Mouse (Mus musculus): ENCODE measurements around the gene Rars. TPM values are rescaled to one million over a fixed set of nuclear protein-coding genes. Genes with fewer than 3 reads are reported as not detected.
"Not testable (repeated sequence)": the region's sequence is repeated elsewhere in the genome, so short reads cannot be mapped to it uniquely, and the experiment has no call there.

Rars gene
- polyA plus RNA-seq, 1 experiment from 2014 or later: 111 TPM

DNA sequence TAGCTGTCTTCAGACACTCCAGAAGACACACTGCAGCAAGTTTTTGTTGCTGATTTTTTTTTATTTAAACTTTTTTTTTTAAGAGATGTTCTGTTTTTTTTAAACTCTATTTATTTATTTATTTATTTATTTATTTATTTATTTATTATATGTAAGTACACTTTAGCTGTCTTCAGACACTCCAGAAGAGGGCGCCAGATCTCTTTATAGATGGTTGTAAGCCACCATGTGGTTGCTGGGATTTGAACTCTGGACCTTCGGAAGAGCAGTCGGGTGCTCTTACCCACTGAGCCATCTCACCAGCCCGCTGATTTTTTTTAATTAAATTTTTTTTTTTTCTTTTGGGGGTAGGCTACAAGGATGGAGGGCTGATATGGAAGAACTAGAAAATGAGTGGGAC is 8.3 kb upstream of the Rars start:
- not testable (repeated sequence) for H3K27me3 ChIP-seq (ENCODE audit: control insufficient read depth, insufficient read depth, low read length); H3K9me3 ChIP-seq (ENCODE audit: control insufficient read depth, low read length); H3K4me2 ChIP-seq (ENCODE audit: low read depth, severe bottlenecking); H3K27ac ChIP-seq (replicated peaks; ENCODE audit: low read depth, low read length); H3K4me3 ChIP-seq (ENCODE audit: low read depth, low read length); H3K4me1 ChIP-seq (ENCODE audit: control insufficient read depth, insufficient read depth, low read length); DNase-seq (ENCODE audit: low spot score); H3K36me3 ChIP-seq (ENCODE audit: control insufficient read depth, insufficient read depth, low read length); H3K9ac ChIP-seq (ENCODE audit: low read length); ATAC-seq (ENCODE audit: insufficient number of reproducible peaks, low FRiP score, low TSS enrichment, low read depth)
- WGBS: 77% methylated on average over 4 of the region's 4 CpGs

DNA sequence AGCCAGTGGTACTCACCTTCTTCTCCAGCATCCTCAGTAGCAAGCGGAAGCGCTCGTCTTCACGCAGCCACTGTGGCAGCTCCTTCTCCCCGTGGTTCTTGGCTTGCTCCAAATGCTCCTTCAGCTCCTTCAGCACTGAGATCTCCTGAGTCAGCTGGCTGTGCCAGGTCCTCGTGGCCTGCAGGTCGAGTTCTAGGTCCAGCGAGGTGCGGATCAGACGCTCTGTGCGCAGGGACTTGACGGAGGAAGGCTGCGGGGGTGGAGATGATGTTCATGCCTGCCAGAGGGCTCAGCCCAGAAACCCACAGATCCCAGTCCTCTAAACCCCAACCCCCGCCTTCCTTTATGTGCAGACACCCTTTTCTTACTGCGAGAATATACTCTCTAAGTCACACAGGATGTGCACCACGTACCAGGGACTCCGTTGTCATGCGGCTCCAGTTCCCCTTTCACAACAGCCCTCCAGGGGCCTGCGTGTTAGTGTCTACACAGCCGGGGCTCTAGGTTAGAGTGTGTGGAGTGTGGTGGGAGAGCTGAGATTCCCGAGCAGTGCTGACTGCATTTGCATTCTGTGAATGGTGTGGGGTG is 7.5 kb upstream of the Rars start:
- no peak for ATAC-seq (ENCODE audit: insufficient number of reproducible peaks, low FRiP score, low TSS enrichment, low read depth)
- Histone ChIP-seq H3K9ac (ENCODE audit: low read length) (no peak overlapping the region), H3K27me3 (ENCODE audit: control insufficient read depth, insufficient read depth, low read length) (no peaks in the 10 kb centered on the region), H3K27ac (replicated peaks; ENCODE audit: low read depth, low read length) (no peak overlapping the region), H3K4me1 (ENCODE audit: control insufficient read depth, insufficient read depth, low read length) (no peaks in the 10 kb centered on the region), H3K4me3 (ENCODE audit: low read depth, low read length) (no peak overlapping the region), H3K4me2 (ENCODE audit: low read depth, severe bottlenecking) (no peak overlapping the region), H3K9me3 (ENCODE audit: control insufficient read depth, low read length) (no peaks in the 10 kb centered on the region), H3K36me3 (ENCODE audit: control insufficient read depth, insufficient read depth, low read length) (no peaks in the 10 kb centered on the region)
- 91% methylated on average over 21 of the region's 21 CpGs for WGBS
- DNase-seq (ENCODE audit: low spot score): no peak

DNA sequence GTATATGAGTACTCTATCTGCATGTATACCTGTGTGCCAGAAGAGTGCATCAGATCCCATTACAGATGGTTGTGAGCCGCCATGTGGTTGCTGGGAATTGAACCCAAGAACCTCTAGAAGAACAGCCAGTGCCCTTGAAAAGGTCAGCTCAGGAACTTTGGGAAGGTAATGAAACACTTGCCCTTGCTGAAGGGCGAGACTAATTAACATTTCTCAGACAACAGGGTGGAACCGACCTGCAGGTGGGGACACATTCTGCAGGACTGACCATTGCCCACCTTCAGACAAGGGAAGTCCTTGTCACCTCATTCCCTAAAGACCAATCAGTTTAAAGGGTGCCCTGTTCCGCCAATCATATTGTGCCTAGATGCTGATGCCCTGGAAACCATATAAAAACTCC is 6.5 kb upstream of the Rars start:
- H3K27ac ChIP-seq (replicated peaks; ENCODE audit: low read depth, low read length); ATAC-seq (ENCODE audit: insufficient number of reproducible peaks, low FRiP score, low TSS enrichment, low read depth); H3K9ac ChIP-seq (ENCODE audit: low read length); H3K4me3 ChIP-seq (ENCODE audit: low read depth, low read length); H3K4me1 ChIP-seq (ENCODE audit: control insufficient read depth, insufficient read depth, low read length); H3K27me3 ChIP-seq (ENCODE audit: control insufficient read depth, insufficient read depth, low read length); H3K4me2 ChIP-seq (ENCODE audit: low read depth, severe bottlenecking); DNase-seq (ENCODE audit: low spot score); H3K9me3 ChIP-seq (ENCODE audit: control insufficient read depth, low read length); H3K36me3 ChIP-seq (ENCODE audit: control insufficient read depth, insufficient read depth, low read length): not testable (repeated sequence)
- 87% methylated on average over 4 of the region's 4 CpGs for WGBS

DNA sequence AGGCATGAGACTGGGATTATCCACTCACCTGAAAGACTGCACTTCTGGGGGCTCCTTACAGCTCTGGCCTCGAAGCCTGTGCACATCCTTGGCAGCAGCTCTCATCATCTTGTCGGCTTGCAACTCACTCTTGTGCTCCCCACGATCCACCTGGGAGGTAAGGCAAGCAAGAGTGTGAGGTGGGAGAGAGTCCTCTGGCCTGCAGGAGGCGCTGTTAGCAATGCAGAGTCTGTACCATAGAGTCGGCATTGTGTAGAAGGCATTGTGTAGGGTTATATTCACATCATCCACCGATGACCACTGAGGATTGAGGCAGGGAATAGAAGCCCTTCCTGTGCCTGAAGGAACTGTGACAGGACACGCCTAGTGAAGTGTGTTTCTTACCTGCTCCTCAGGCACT is 6.0 kb upstream of the Rars start:
- Histone ChIP-seq H3K4me3 (ENCODE audit: low read depth, low read length) (no peak overlapping the region), H3K9me3 (ENCODE audit: control insufficient read depth, low read length) (no peaks in the 10 kb centered on the region), H3K4me1 (ENCODE audit: control insufficient read depth, insufficient read depth, low read length) (no peaks in the 10 kb centered on the region), H3K9ac (ENCODE audit: low read length) (no peak overlapping the region), H3K27ac (replicated peaks; ENCODE audit: low read depth, low read length) (no peak overlapping the region), H3K36me3 (ENCODE audit: control insufficient read depth, insufficient read depth, low read length) (no peaks in the 10 kb centered on the region), H3K4me2 (ENCODE audit: low read depth, severe bottlenecking) (no peak overlapping the region), H3K27me3 (ENCODE audit: control insufficient read depth, insufficient read depth, low read length) (no peaks in the 10 kb centered on the region)
- ATAC-seq (ENCODE audit: insufficient number of reproducible peaks, low FRiP score, low TSS enrichment, low read depth) (no peak), DNase-seq (ENCODE audit: low spot score) (peak; percentile 38)
- WGBS: 85% methylated on average over 7 of the region's 7 CpGs

DNA sequence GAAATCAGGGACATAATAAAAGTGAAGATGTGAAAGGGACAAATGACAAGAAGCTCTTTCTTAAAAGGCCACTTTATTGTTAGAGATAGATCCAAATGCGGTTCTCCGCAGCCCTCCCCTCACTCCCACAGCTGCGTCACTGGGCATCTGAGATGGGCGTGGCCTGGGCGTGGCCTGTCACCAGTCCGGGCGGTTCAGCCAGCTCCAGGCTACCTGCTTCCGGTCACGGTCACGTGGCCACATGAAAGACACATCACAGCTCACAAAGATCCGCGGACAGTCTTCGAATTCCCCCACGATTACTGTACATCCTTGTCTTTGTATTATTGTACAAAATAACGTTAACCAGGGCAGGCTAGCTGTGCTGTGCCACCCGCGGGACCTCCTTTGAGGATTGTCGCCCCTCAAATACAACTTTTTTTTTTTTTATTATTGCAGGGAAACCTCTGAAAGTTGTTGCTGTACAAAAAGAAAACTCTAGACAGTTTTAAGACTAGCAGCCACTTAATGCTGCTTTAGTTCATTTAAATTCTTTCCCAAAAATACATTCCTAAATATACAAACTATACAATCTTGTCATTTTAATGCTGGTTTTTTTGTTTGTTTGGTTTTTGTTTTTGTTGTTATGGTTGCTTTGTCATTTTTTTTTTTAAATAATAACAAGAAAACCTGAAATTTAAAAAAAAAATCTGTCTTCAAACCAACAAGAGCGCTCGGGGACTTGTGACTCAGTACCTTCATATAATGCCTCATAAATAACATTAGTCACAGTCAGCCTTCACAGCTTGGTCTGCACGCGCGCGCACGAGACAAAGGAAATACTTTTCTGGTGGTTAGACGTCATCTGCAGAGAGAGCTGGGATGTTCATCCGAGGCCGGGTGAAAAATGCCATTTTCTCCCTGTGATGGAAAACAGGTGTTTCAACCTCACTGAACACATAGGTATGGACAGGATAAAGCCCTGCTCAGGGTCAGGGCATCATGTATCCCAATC is 4.3 kb upstream of the Rars start:
- Histone ChIP-seq H3K27me3 (ENCODE audit: control insufficient read depth, insufficient read depth, low read length) (no peaks in the 10 kb centered on the region), H3K4me3 (ENCODE audit: low read depth, low read length) (peak overlapping the region; percentile 23; the same call in 1 of the 2 replicates), H3K4me2 (ENCODE audit: low read depth, severe bottlenecking) (peak overlapping the region; percentile 45), H3K9me3 (ENCODE audit: control insufficient read depth, low read length) (no peaks in the 10 kb centered on the region), H3K4me1 (ENCODE audit: control insufficient read depth, insufficient read depth, low read length) (0 out of 2 replicates have a peak, but pooled peaks cover under 1% of the 10 kb centered on the region), H3K27ac (replicated peaks; ENCODE audit: low read depth, low read length) (no peak overlapping the region), H3K9ac (ENCODE audit: low read length) (0 out of 2 replicates have a peak overlapping the region, but pooled peaks have one; percentile 37), H3K36me3 (ENCODE audit: control insufficient read depth, insufficient read depth, low read length) (no peaks in the 10 kb centered on the region)
- WGBS: 24% methylated on average over 28 of the region's 28 CpGs
- ATAC-seq (ENCODE audit: insufficient number of reproducible peaks, low FRiP score, low TSS enrichment, low read depth) (peak; percentile 88), DNase-seq (ENCODE audit: low spot score) (peak; percentile 95)

DNA sequence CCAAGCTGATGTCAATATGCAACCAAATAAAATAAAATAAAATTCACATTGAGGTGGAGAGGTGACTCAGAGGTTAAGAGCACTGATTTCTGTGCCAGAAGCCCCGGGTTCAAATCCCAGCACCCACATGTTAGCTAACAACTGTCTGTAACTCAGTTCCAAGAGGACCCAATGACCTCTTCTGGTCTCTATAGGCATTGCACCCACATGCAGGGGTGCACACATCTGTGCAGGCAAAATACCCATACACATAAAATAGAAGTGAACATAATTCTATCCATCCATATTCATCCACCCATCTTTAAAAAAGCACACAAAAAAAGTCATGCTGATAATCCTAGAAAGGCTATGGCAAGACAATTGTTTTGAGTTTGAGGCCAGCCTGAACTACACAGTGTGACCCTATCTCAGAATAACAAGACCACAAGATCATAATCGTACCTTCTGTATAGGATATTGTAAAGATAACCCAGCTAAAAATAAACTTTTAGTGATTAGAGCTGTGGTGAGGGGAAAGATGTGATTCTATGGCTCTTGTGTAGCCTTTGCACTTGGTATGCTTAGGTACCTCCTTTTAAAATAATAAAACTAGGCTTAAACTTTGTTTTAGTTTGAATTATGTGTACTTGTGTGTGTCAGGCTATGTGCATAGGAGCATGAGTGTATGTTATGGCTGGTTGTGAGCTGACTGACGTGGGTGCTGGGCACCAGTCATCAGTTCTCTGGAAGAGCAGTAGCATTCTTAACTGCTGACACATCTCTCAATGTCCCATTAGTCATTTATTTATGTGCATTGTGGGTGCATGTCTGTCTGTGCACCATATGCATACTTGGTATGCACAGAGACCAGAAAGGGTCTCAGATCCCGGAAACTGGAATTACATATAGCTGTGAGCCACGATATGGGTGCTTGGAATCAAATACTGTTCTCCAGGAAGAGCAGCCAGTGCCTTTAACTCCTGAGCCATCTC is 3.1 kb upstream of the Rars start:
- no peaks in the 10 kb centered on the region for H3K27me3 ChIP-seq (ENCODE audit: control insufficient read depth, insufficient read depth, low read length)
- DNase-seq (ENCODE audit: low spot score): no peak
- H3K36me3 ChIP-seq (ENCODE audit: control insufficient read depth, insufficient read depth, low read length): no peaks in the 10 kb centered on the region; the same call in 1 of the 2 replicates
- no peaks in the 10 kb centered on the region for H3K9me3 ChIP-seq (ENCODE audit: control insufficient read depth, low read length)
- no peak overlapping the region for H3K4me3 ChIP-seq (ENCODE audit: low read depth, low read length)
- peak overlapping the region; percentile 45 for H3K4me2 ChIP-seq (ENCODE audit: low read depth, severe bottlenecking)
- H3K4me1 ChIP-seq (ENCODE audit: control insufficient read depth, insufficient read depth, low read length): 0 out of 2 replicates have a peak, but pooled peaks cover 4% of the 10 kb centered on the region
- 78% methylated on average over 5 of the region's 5 CpGs for WGBS
- no peak overlapping the region for H3K9ac ChIP-seq (ENCODE audit: low read length)
- H3K27ac ChIP-seq (replicated peaks; ENCODE audit: low read depth, low read length): no peak overlapping the region
- ATAC-seq (ENCODE audit: insufficient number of reproducible peaks, low FRiP score, low TSS enrichment, low read depth): no peak

DNA sequence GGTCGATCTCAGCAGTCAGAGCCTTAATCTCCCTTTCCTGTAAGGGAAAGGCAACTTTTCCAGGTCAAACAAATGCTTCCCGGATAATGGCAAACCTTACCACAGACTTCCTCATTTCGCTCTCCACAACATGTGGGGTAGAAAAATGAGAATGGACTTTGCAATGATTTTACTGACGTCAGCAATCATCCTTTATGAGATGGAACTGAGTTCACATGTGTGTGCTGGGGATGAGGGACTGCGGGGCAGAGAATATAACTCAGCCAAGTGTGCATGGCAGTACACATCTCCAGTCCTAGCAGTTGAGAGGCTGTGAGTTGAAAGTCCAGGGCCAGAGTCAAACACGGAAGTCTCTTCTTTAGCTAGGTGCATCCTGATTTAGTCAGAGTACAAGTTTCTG is 1.0 kb downstream of the Rars start:
- Histone ChIP-seq H3K27me3 (ENCODE audit: control insufficient read depth, insufficient read depth, low read length) (no peaks in the 10 kb centered on the region), H3K27ac (replicated peaks; ENCODE audit: low read depth, low read length) (no peak overlapping the region), H3K4me2 (ENCODE audit: low read depth, severe bottlenecking) (peak overlapping the region; percentile 57), H3K9me3 (ENCODE audit: control insufficient read depth, low read length) (no peaks in the 10 kb centered on the region), H3K9ac (ENCODE audit: low read length) (no peak overlapping the region), H3K4me1 (ENCODE audit: control insufficient read depth, insufficient read depth, low read length) (0 out of 2 replicates have a peak, but pooled peaks cover 4% of the 10 kb centered on the region), H3K36me3 (ENCODE audit: control insufficient read depth, insufficient read depth, low read length) (peaks cover 3% of the 10 kb centered on the region; the same call in 1 of the 2 replicates), H3K4me3 (ENCODE audit: low read depth, low read length) (peak overlapping the region; percentile 99)
- 86% methylated on average over 6 of the region's 6 CpGs for WGBS
- DNase-seq (ENCODE audit: low spot score) (no peak), ATAC-seq (ENCODE audit: insufficient number of reproducible peaks, low FRiP score, low TSS enrichment, low read depth) (no peak)

DNA sequence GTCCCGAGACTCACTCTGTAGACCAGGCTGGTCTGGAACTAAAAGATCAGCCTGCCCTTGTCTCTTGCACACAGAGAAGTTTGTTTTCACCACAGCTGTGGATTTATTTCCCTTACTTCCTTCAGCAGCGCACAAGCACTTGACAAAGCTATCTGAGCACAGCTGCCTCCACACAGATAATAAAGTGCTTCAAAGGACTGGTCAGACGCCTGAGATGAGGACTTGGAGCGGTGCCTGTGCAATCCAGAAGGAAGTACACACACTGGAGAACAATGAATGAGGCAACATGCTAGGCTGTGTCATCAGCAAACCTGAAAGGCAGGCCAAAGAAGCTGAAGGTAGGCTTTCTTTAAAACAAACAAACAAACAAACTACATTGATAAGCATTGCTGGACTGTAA is 2.2 kb downstream of the Rars start:
- WGBS: 82% methylated on average over 4 of the region's 4 CpGs
- Histone ChIP-seq H3K27ac (replicated peaks; ENCODE audit: low read depth, low read length) (no peak overlapping the region), H3K9ac (ENCODE audit: low read length) (no peak overlapping the region), H3K4me1 (ENCODE audit: control insufficient read depth, insufficient read depth, low read length) (0 out of 2 replicates have a peak, but pooled peaks cover 4% of the 10 kb centered on the region), H3K4me3 (ENCODE audit: low read depth, low read length) (no peak overlapping the region), H3K9me3 (ENCODE audit: control insufficient read depth, low read length) (no peaks in the 10 kb centered on the region), H3K36me3 (ENCODE audit: control insufficient read depth, insufficient read depth, low read length) (peaks cover 5% of the 10 kb centered on the region; the same call in 1 of the 2 replicates), H3K4me2 (ENCODE audit: low read depth, severe bottlenecking) (no peak overlapping the region), H3K27me3 (ENCODE audit: control insufficient read depth, insufficient read depth, low read length) (no peaks in the 10 kb centered on the region)
- ATAC-seq (ENCODE audit: insufficient number of reproducible peaks, low FRiP score, low TSS enrichment, low read depth) (no peak), DNase-seq (ENCODE audit: low spot score) (no peak)

Measured in limb, embryonic 11.5 days (tissue).